Mouse (Mus musculus) embryonic facial prominence, embryonic 11.5 days (tissue): ENCODE data around the gene Asns. TPM values are rescaled to one million over a fixed set of nuclear protein-coding genes. Genes with fewer than 3 reads are reported as not detected.

ENCODE experiments used
- ATAC-seq: fragments of 200-750 bp; cut with Nextera tagmentation; replicated peaks from 2 replicates; pipeline ENCODE4 v1.8.0; 2017; ENCODE audit warnings: low read depth; ENCODE audit not compliant: insufficient number of reproducible peaks, low FRiP score, low TSS enrichment
- DNase-seq: peaks from one replicate; pipeline ENCODE4 v3.0.0-alpha.2; 2015; ENCODE audit warnings: low spot score
- H3K27ac ChIP-seq: fragments of 300-500 bp; sonication (generic); replicated peaks from 2 replicates; pipeline ENCODE4 v1.5.1; 2014; ENCODE audit warnings: mild to moderate bottlenecking, low read depth, low read length, control low read depth
- H3K27me3 ChIP-seq: fragments of 300-500 bp; sonication (generic); 2 replicates; pipeline ENCODE4 v1.6.1; 2014; ENCODE audit warnings: mild to moderate bottlenecking, low read length, moderate library complexity, mixed read lengths; ENCODE audit not compliant: control insufficient read depth, insufficient read depth
- H3K36me3 ChIP-seq: fragments of 300-500 bp; sonication (generic); replicated peaks from 2 replicates; pipeline ENCODE4 v1.6.1; 2014; ENCODE audit warnings: low read depth, mild to moderate bottlenecking, low read length, moderate library complexity, mixed read lengths; ENCODE audit not compliant: control insufficient read depth, insufficient read depth
- H3K4me1 ChIP-seq: fragments of 300-500 bp; sonication (generic); 2 replicates; pipeline ENCODE4 v1.6.1; 2014; ENCODE audit warnings: low read length, mixed read lengths; ENCODE audit not compliant: control insufficient read depth, insufficient read depth
- H3K4me2 ChIP-seq: fragments of 300-500 bp; sonication (generic); 2 replicates; pipeline ENCODE4 v1.6.1; 2014; ENCODE audit warnings: low read depth, mild to moderate bottlenecking, control low read depth, low read length, moderate library complexity
- H3K4me3 ChIP-seq: fragments of 300-500 bp; sonication (generic); 2 replicates; pipeline ENCODE4 v1.5.1; 2014; ENCODE audit warnings: low read depth, low read length, control low read depth
- H3K9ac ChIP-seq: fragments of 300-500 bp; sonication (generic); replicated peaks from 2 replicates; pipeline ENCODE4 v1.6.1; 2014; ENCODE audit warnings: mild to moderate bottlenecking, control low read depth, low read length
- H3K9me3 ChIP-seq: fragments of 300-500 bp; sonication (generic); replicated peaks from 2 replicates; pipeline ENCODE4 v1.6.1; 2016; ENCODE audit warnings: mild to moderate bottlenecking, low read length, inconsistent platforms, mixed read lengths; ENCODE audit not compliant: control insufficient read depth
- WGBS: fragments of 180-500 bp; shearing (Covaris S2); extraction: QIAGEN DNeasy Blood & Tissue Kit; methylation state at CpG from one replicate; pipeline ENCODE4 v1.1.7; 2014; 5-methylcytosine and 5-hydroxymethylcytosine counted together
- polyA plus RNA-seq: library from polyadenylated mRNA; unstranded; fragments of >200 nt; fragmentation: Nextera tagmentation; extraction: Ambion mirVana; gene quantifications from 2 replicates; pipeline ENCODE4 v1.2.1, GENCODE M21; 2014

The Asns gene
- polyA plus RNA-seq, 1 experiment from 2014 or later = 93.2 TPM

DNA sequence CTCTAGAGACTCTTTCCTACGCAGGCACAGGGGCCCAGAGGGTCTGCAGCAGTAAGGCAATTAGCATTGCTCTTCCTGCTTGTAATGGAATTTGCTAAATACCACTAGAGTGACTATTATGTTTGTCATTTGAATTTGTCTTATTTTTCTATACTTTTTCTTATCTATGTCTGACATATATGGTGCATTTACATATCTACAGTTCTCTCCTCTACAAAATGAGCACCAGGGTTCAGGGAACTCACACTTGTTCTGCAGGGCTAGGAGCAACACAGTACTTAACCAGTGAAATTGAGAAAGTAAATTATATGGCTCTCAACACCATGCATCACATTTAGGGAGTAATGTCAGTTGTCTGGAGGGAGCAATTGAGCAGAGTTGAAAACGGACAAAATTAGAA is 21.2 kb upstream of the Asns start:
- Histone ChIP-seq H3K9me3 (no peaks in the 10 kb centered on the region), H3K27me3 (no peaks in the 10 kb centered on the region), H3K36me3 (no peaks in the 10 kb centered on the region), H3K4me3 (no peak overlapping the region), H3K9ac (no peak overlapping the region), H3K4me1 (no peaks in the 10 kb centered on the region), H3K27ac (no peak overlapping the region), H3K4me2 (no peak overlapping the region)
- ATAC-seq = no peak
- WGBS = 50% methylated on average over 2 of the region's 2 CpGs
- no peak for DNase-seq

DNA sequence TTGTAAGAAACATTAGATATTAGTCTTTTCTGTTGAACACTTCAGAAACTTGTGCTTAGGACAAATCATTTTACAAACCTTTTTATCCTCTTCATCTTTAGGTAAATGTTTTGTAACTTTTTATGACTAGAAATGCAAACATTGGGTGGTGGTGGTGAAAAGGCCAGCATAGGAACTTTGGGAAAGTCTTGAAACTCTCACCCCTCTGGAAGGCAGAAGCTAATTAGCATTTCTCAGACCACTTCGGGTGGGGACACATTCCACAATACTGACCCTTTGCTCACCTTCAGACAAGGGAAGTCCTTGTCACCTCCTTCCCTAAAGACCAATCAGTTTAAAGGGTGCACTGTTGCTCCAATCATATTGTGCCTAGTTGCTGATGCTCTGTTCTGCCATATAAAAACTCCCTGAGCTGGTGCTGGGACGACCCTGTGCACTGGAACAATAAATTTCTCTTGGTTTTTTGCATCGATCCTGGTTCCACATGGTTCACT is 18.8 kb upstream of the Asns start:
- Histone ChIP-seq H3K27ac (no peak overlapping the region), H3K4me1 (no peaks in the 10 kb centered on the region), H3K9me3 (no peaks in the 10 kb centered on the region), H3K9ac (no peak overlapping the region), H3K36me3 (no peaks in the 10 kb centered on the region), H3K4me2 (no peak overlapping the region), H3K27me3 (no peaks in the 10 kb centered on the region), H3K4me3 (no peak overlapping the region)
- ATAC-seq (no peak), DNase-seq (no peak)
- 64% methylated on average over 3 of the region's 3 CpGs for WGBS

DNA sequence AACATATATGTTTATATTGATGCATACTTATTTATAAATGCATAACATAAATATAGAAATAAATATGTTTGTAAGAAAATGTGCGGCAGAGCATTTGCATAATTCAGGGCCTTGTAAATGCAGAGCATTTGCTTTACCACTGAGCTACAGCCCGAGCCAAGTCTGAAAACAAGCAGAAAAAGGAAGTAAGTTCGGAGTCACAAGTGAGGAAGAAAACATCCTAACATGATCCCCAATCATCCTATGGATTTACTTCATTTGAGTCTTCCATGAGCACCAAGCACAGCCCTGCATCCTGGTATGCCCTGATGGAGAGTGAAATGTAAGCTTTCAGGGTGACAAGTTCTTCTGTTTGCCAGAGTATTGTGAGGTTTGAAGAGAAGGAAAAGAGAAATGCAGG is 15.2 kb upstream of the Asns start:
- 83% methylated on average over 3 of the region's 3 CpGs for WGBS
- no peak for ATAC-seq

DNA sequence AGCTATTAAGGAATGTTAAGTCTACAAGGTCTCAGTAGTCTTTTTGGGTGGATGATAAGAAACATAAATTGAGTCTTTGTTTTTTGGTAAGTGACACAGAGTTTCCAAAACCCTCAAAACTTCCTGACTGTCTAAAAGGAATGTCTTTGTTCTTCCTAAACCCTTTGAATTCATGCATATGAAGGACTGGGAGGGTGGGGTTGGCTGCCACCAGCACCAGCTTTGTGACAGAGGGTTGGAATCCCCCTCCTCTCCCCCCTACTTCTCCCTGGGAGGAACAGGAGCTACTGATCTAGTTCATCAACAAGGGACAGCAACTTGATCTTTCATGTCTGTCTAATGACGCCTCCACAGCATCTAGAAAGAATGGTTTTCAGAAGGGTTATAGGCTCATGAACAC is 13.7 kb upstream of the Asns start:
- no peak overlapping the region for H3K27ac ChIP-seq
- no peaks in the 10 kb centered on the region for H3K9me3 ChIP-seq
- no peak overlapping the region for H3K4me2 ChIP-seq
- no peak overlapping the region for H3K9ac ChIP-seq
- H3K4me3 ChIP-seq = no peak overlapping the region
- H3K36me3 ChIP-seq = no peaks in the 10 kb centered on the region
- no peaks in the 10 kb centered on the region for H3K27me3 ChIP-seq
- DNase-seq (no peak), ATAC-seq (no peak)
- 38% methylated on average over 1 of the region's 1 CpGs for WGBS
- H3K4me1 ChIP-seq = no peaks in the 10 kb centered on the region

More for the DNA sequence above, 15.2 kb upstream of the Asns start:
- Histone ChIP-seq H3K4me2 (no peak overlapping the region), H3K4me3 (no peak overlapping the region), H3K9me3 (no peaks in the 10 kb centered on the region), H3K27me3 (no peaks in the 10 kb centered on the region), H3K36me3 (no peaks in the 10 kb centered on the region), H3K27ac (no peak overlapping the region), H3K9ac (no peak overlapping the region), H3K4me1 (no peaks in the 10 kb centered on the region)
- no peak for DNase-seq

DNA sequence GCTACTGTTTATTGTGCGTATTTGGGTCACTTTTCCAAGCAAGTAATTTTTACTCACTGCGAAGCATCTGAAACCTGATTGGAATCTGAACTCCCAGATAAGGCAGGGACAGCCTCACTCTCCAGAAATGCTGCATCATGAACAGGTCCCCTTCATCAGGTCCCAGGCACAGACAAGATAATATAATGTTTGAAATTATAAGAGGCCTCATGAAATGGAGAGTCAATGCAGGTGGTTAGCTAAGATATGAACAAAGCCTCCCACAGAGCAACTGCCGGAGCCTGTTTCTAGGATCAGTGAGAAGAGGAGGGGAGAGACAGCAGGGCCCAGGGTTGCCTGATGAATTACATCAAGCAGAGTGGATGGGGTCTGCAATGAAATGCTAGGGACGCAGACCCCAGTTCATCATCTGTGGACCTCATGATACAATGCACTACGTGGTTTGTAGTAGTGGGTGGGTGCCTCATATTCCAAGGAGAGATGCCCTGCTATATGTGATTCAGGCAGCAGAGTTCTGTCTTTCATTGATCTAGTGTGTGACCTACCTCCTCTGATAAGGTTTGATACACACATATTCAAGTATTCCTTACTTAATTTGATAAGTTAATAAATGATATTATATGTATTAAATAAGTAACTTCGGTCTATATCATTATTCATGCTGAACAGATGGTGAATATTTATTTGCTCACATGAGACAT is 5.1 kb upstream of the Asns start:
- Histone ChIP-seq H3K36me3 (no peaks in the 10 kb centered on the region), H3K4me3 (no peak overlapping the region), H3K27ac (no peak overlapping the region), H3K4me1 (no peaks in the 10 kb centered on the region), H3K27me3 (no peaks in the 10 kb centered on the region), H3K4me2 (no peak overlapping the region), H3K9ac (no peak overlapping the region), H3K9me3 (no peaks in the 10 kb centered on the region)
- DNase-seq = no peak
- ATAC-seq = no peak
- WGBS = 87% methylated on average over 6 of the region's 6 CpGs

DNA sequence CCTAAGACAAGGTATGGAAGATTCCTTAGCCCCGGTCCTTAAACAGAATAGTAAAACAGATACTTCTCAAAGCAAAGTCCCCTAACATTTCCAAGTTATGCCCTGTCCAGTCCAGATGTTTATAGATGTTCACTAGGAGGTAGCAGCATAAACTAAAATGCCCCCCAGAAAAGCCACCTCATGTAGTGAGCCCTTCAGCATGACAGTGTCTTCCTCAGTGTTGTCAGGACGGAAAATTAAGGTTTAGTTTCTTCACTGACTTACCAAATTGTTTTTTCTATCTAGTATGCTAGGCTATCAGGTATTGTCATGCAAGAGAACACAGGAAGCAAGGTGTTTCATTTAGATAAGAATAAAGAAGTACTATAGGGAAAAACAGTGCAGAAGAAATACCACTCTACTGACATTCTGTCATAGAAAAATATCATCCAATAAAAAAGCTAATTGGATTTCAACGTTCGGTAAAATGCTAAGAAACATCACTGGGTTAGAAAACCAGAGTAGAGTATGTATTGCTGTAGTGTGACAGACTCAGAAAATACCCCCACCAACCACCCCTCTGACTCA is 4.1 kb upstream of the Asns start:
- no peak for DNase-seq
- Histone ChIP-seq H3K9me3 (no peaks in the 10 kb centered on the region), H3K4me2 (no peak overlapping the region), H3K36me3 (no peaks in the 10 kb centered on the region), H3K4me1 (no peaks in the 10 kb centered on the region), H3K9ac (no peak overlapping the region), H3K4me3 (no peak overlapping the region), H3K27ac (no peak overlapping the region), H3K27me3 (no peaks in the 10 kb centered on the region)
- 84% methylated on average over 4 of the region's 4 CpGs for WGBS
- no peak for ATAC-seq

DNA sequence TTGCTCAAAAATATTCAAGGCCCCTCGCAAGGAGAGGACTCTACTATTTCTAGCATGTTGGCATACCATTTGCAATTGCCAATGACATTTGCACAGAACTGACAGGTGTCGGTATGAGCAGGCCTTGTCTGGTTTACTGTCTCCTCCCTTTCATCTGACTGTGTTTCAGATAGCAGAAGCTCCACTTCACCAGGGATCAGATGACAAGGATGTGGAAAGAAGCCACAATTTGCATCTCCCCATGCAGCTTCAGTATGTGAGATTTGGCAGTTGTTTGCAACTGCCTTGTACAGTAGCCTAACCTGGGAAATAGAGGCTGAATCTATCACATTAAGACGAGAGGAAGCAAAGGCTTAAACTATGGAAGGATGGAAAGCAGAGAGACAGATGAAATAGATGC is 3.6 kb upstream of the Asns start:
- Histone ChIP-seq H3K27me3 (no peaks in the 10 kb centered on the region), H3K4me3 (no peak overlapping the region), H3K9ac (no peak overlapping the region), H3K36me3 (no peaks in the 10 kb centered on the region), H3K9me3 (no peaks in the 10 kb centered on the region), H3K27ac (no peak overlapping the region), H3K4me1 (no peaks in the 10 kb centered on the region), H3K4me2 (no peak overlapping the region)
- DNase-seq = no peak
- ATAC-seq = no peak
- 79% methylated on average over 3 of the region's 3 CpGs for WGBS

DNA sequence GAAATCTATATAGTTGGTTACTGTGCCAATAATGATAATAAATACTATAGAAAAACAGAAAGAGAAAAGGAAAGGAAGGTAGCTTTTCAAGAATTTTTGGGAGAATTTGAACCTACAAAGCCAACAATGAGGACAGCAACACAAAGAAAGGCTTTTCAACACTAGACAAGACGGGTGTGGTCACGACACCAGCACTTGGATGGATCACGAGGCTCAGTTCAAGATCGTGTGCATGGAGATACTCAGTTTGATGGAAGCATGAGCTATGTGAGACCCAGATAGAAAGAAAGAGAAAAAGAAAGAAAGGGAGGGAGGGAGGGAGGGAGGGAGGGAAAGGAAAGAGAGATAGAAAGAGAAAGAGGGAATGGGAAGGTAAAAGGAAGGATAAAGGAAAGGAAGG is 2.8 kb upstream of the Asns start:
- Histone ChIP-seq H3K4me3 (no peak overlapping the region), H3K36me3 (no peaks in the 10 kb centered on the region), H3K4me2 (no peak overlapping the region), H3K27me3 (no peaks in the 10 kb centered on the region), H3K9me3 (no peaks in the 10 kb centered on the region), H3K27ac (no peak overlapping the region), H3K4me1 (no peaks in the 10 kb centered on the region), H3K9ac (no peak overlapping the region)
- ATAC-seq (no peak), DNase-seq (no peak)
- WGBS = 83% methylated on average over 4 of the region's 4 CpGs
